Mouse (Mus musculus) lung, adult 18-20 months (tissue): ENCODE data around the gene Hs3st3b1.

Experiments
- DNase-seq, 2 experiments: peaks; one replicate each; pipeline ENCODE4 v3.0.0; 2022; ENCODE audit warnings: mixed read lengths in 2 of 2

The Hs3st3b1 gene

GRCm38 (mm10) chr11:63880296-63880695 is 41.8 kb downstream of the Hs3st3b1 start:
- no peak for DNase-seq

- no peak for DNase-seq
Measured at GRCm38 (mm10) chr11:63879261-63879660, 42.8 kb downstream of the Hs3st3b1 start.

- DNase-seq: no peak
Measured at GRCm38 (mm10) chr11:63878616-63879015, 43.5 kb downstream of the Hs3st3b1 start.

GRCm38 (mm10) chr11:63862746-63863145 is 59.3 kb downstream of the Hs3st3b1 start:
- DNase-seq: peak; percentile 35 to 73

- peak; percentile 30 to 43 for DNase-seq
Measured at GRCm38 (mm10) chr11:63861982-63862381, 60.1 kb downstream of the Hs3st3b1 start.

GRCm38 (mm10) chr11:63851041-63851730 is 70.9 kb downstream of the Hs3st3b1 start:
- DNase-seq: no peak

GRCm38 (mm10) chr11:63850261-63850660 is 71.8 kb downstream of the Hs3st3b1 start:
- DNase-seq: no peak

GRCm38 (mm10) chr11:63845379-63845778 is 76.7 kb downstream of the Hs3st3b1 start:
- peak in 1 of 2 experiments; percentile 38 for DNase-seq

- DNase-seq: no peak
Measured at GRCm38 (mm10) chr11:63844701-63845100, 77.4 kb downstream of the Hs3st3b1 start.

- DNase-seq: no peak
Measured at GRCm38 (mm10) chr11:63837526-63837925, 84.6 kb downstream of the Hs3st3b1 start.
